Mouse (Mus musculus): Measurements from ENCODE around the gene Tmem189. TPM values are rescaled to one million over a fixed set of nuclear protein-coding genes. Genes with fewer than 3 reads are reported as not detected.

The Tmem189 gene
- total and polyA plus RNA-seq, 3 experiments: 21.7 to 46.5 TPM; not detected in 1

GRCm38 (mm10) chr2:167723589-167724206 is 34.1 kb upstream of the Tmem189 start:
- no peak for TF ChIP-seq SIN3A (IDR thresholded peaks at IDR 0.05; ENCODE audit: low read length)
- peak; percentile 46; the same call in 1 of the 2 replicates for TF ChIP-seq MAX (IDR thresholded peaks at IDR 0.05; ENCODE audit: low read length)
- no peak for TF ChIP-seq POLR2AphosphoS2 (IDR thresholded peaks at IDR 0.05; ENCODE audit: low read length)
- peak; percentile 93 for TF ChIP-seq BHLHE40 (IDR thresholded peaks at IDR 0.05; ENCODE audit: borderline replicate concordance, low read depth, low read length)
- peak; percentile 37; the same call in 1 of the 2 replicates for TF ChIP-seq MXI1 (IDR thresholded peaks at IDR 0.05; ENCODE audit: low read depth, low read length)
- 0 out of 2 replicates have a peak, but pooled peaks have one; percentile 31 for TF ChIP-seq MYC (IDR thresholded peaks at IDR 0.05; ENCODE audit: low read depth, low read length)
- peak; percentile 46; the same call in 1 of the 2 replicates for TF ChIP-seq USF1 (IDR thresholded peaks at IDR 0.05; ENCODE audit: low read depth, low read length)
- TF ChIP-seq CTCF (IDR thresholded peaks at IDR 0.05 in 2 of 3, conservative IDR thresholded peaks at IDR 0.05 in 1 of 3; ENCODE audit: control insufficient read depth in 1 of 3, insufficient read depth in 1 of 3, low read depth in 2 of 3, low read length in 3 of 3, poor library complexity in 1 of 3, severe bottlenecking in 1 of 3): 0 out of 6 replicates have a peak, but pooled peaks of 1 of the 3 experiments have one; percentile 3
- H3K4me1 ChIP-seq (ENCODE audit: control insufficient read depth in 1 of 2, insufficient read depth in 2 of 2, low read length in 2 of 2): peaks cover 0 to 9% of the 10 kb centered on the region in 2 experiments; a peak in 1 of 4 replicates
- no peak overlapping the region for H3K4me3 ChIP-seq (ENCODE audit: control insufficient read depth in 1 of 2, insufficient read depth in 1 of 2, low read depth in 2 of 2, low read length in 2 of 2)
- no peak overlapping the region for H3K27ac ChIP-seq (ENCODE audit: control insufficient read depth, low read depth, low read length)
- H3K27me3 ChIP-seq (ENCODE audit: control insufficient read depth in 1 of 2, insufficient read depth in 2 of 2, low read length in 2 of 2): peaks cover 7 to 12% of the 10 kb centered on the region in 2 experiments
- DNase-seq (ENCODE audit: low read depth, low spot score): peak; percentile 26
- H3K79me2 ChIP-seq (ENCODE audit: control insufficient read depth, insufficient read depth, low read length, poor library complexity): no peaks in the 10 kb centered on the region
- no peaks in the 10 kb centered on the region for H3K36me3 ChIP-seq (ENCODE audit: control insufficient read depth in 1 of 2, insufficient read depth in 2 of 2, low read length in 2 of 2)
- no peak overlapping the region for H3K9ac ChIP-seq (ENCODE audit: control insufficient read depth, low read depth, low read length, poor library complexity, severe bottlenecking)
- H3K9me3 ChIP-seq (replicated peaks; ENCODE audit: insufficient read depth, low read length): no peaks in the 10 kb centered on the region

- TF ChIP-seq RCOR1 (IDR thresholded peaks at IDR 0.05; ENCODE audit: low read depth, low read length) (no peak), POLR2A (IDR thresholded peaks at IDR 0.05; ENCODE audit: control insufficient read depth in 1 of 2, insufficient read depth in 1 of 2, low read depth in 1 of 2, low read length in 2 of 2, poor library complexity in 1 of 2) (no peak), POLR2AphosphoS5 (IDR thresholded peaks at IDR 0.05; ENCODE audit: borderline replicate concordance, low read depth, low read length) (no peak), USF2 (IDR thresholded peaks at IDR 0.05; ENCODE audit: borderline replicate concordance in 1 of 2, insufficient read depth in 1 of 2, low read depth in 1 of 2, low read length in 2 of 2) (no peak), JUND (IDR thresholded peaks at IDR 0.05; ENCODE audit: low read depth, low read length) (no peak), SMC3 (IDR thresholded peaks at IDR 0.05; ENCODE audit: low read depth, low read length) (no peak), MYB (IDR thresholded peaks at IDR 0.05; ENCODE audit: low read depth, low read length) (no peak), ZNF384 (IDR thresholded peaks at IDR 0.05; ENCODE audit: low read depth, low read length) (no peak), ZKSCAN1 (IDR thresholded peaks at IDR 0.05; ENCODE audit: low read depth, low read length) (no peak)
- Histone ChIP-seq H3K27ac (ENCODE audit: control insufficient read depth, low read depth, low read length) (no peak overlapping the region), H3K27me3 (ENCODE audit: control insufficient read depth in 1 of 2, insufficient read depth in 2 of 2, low read length in 2 of 2) (peaks cover 5 to 6% of the 10 kb centered on the region in 2 experiments; a peak in 3 of 4 replicates), H3K4me1 (ENCODE audit: control insufficient read depth in 1 of 2, insufficient read depth in 2 of 2, low read length in 2 of 2) (peaks cover 0 to 9% of the 10 kb centered on the region in 2 experiments; a peak in 1 of 4 replicates), H3K36me3 (ENCODE audit: control insufficient read depth in 1 of 2, insufficient read depth in 2 of 2, low read length in 2 of 2) (no peaks in the 10 kb centered on the region), H3K4me3 (ENCODE audit: control insufficient read depth in 1 of 2, insufficient read depth in 1 of 2, low read depth in 2 of 2, low read length in 2 of 2) (no peak overlapping the region), H3K9ac (ENCODE audit: control insufficient read depth, low read depth, low read length, poor library complexity, severe bottlenecking) (no peak overlapping the region), H3K79me2 (ENCODE audit: control insufficient read depth, insufficient read depth, low read length, poor library complexity) (no peaks in the 10 kb centered on the region), H3K9me3 (replicated peaks; ENCODE audit: insufficient read depth, low read length) (no peaks in the 10 kb centered on the region)
- no peak for DNase-seq (ENCODE audit: low read depth, low spot score)
Measured at GRCm38 (mm10) chr2:167722538-167722937, 32.9 kb upstream of the Tmem189 start.

All from MEL (cell line).